ENCODE assay signal across 24 mouse cellular contexts in the genomic region with DNA sequence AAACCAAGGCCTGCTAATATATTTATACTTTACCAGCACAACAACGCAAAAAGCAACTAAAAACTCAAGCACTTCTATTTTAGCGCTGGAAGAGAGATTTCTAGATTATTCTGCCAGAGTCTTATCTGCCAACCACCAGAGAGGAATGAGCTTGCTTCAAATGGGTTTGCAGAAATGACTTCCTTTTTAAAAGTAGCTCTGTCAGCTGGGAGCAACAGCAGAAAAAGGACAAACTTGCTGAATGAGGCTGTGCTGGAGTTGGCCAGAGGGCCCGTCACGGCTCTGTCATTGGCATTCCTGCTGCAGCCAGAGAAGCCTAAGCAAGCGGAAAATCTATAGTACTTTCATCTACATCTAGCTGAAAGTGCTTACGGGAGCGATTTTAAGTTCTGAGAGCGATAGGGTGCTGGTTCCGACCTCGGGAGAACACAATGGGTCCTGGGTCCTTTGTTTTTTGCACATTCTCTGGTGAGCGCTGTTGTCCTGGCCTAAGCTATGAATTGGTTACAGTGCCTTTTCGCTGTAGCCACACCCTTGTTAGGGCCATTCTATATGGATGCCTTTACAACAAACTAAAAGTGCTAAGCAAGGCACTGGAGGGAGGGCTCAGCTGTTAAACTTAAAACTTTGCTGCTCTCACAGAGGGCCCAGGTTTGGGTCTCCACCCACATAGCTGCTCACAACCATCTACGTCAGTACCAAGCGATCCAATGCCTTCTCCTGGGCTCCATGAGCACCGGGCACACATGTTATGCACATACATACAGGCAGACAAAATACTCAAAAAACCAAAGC. TPM values are rescaled to one million over a fixed set of nuclear protein-coding genes. Genes with fewer than 3 reads are reported as not detected.
DNase-seq lines count a peak whose midpoint lies in the region; ATAC-seq and TF ChIP-seq lines count a peak whose summit lies in the region.
"Had no signal": no experiment of that assay in that cellular context is flagged by ENCODE, and none has a peak within 500 bp of the region (broad histone marks: within the 10 kb centered on the region; RNA-seq: fewer than 3 reads in every experiment).

No protein-coding gene starts in this region.

- 0 out of 2 replicates have a peak overlapping the region, but pooled peaks have one; percentile 32 for H3K27ac ChIP-seq in liver, embryonic 11.5 days (ENCODE audit: low read depth, low read length)
- H3K27ac ChIP-seq in liver, embryonic 12.5 days = peak overlapping the region; percentile 58
- no peak overlapping the region for H3K27ac ChIP-seq in kidney, adult 2 months (ENCODE audit: insufficient read depth, low read depth, low read length)
- H3K27ac ChIP-seq: heart, adult 2 months; kidney, postnatal 0 days; limb, embryonic 12.5 days; midbrain, embryonic 12.5 days had no signal

- peak overlapping the region; percentile 38; the same call in 1 of the 2 replicates for H3K4me2 ChIP-seq in liver, embryonic 11.5 days
- H3K4me2 ChIP-seq in liver, embryonic 12.5 days = peak overlapping the region; percentile 40
- H3K4me2 ChIP-seq: limb, embryonic 12.5 days; midbrain, embryonic 12.5 days had no signal

- peak; percentile 29 for DNase-seq in liver, embryonic 11.5 days (ENCODE audit: low spot score)
- DNase-seq in liver = no peak
- peak; percentile 29 for DNase-seq in G1E (ENCODE audit: low spot score)
- no peak for DNase-seq in kidney, adult 2 months
- no peak for DNase-seq in lung, adult 18-20 months
- DNase-seq: adrenal gland, postnatal 25 days; B cell, adult 2 months; cerebellum, adult 18-20 months; gastrocnemius, postnatal 14 days; kidney, adult 11 months; lung, postnatal 10 days; right cerebral cortex, postnatal 14 days; thymus, postnatal 4 days had no signal

- TF ChIP-seq POLR2A in kidney, adult 2 months (IDR thresholded peaks at IDR 0.05; ENCODE audit: low read depth, low read length) = no peak

- TF ChIP-seq CTCF in G1E (IDR thresholded peaks at IDR 0.05; ENCODE audit: low read depth, low read length) = no peak
- no peak for TF ChIP-seq CTCF in kidney, adult 2 months (conservative IDR thresholded peaks at IDR 0.05; ENCODE audit: insufficient read depth, insufficient read length, low read depth, low read length)

- no peak for ATAC-seq in liver, embryonic 11.5 days (replicated peaks; ENCODE audit: low FRiP score)
- ATAC-seq in G1E (ENCODE audit: extremely low read depth, insufficient number of reproducible peaks, low FRiP score, poor library complexity, severe bottlenecking) = 0 out of 2 replicates have a peak, but pooled peaks have one; percentile 31
- no peak for ATAC-seq in liver, embryonic 12.5 days
- peak; percentile 52 for ATAC-seq in megakaryocyte progenitor cell, adult 5-6 weeks (replicated peaks; ENCODE audit: poor library complexity)
- ATAC-seq: activated CD4-positive, CD25-positive, alpha-beta regulatory T cell, adult 4 months; forebrain, embryonic 14.5 days; Patski had no signal

- no peaks in the 10 kb centered on the region for H3K9me3 ChIP-seq in liver, embryonic 11.5 days (ENCODE audit: control insufficient read depth, low read length)
- peaks cover 4% of the 10 kb centered on the region; the same call in 1 of the 2 replicates for H3K9me3 ChIP-seq in G1E (replicated peaks)
- H3K9me3 ChIP-seq in liver, embryonic 12.5 days (replicated peaks) = no peaks in the 10 kb centered on the region
- H3K9me3 ChIP-seq: limb, embryonic 12.5 days; midbrain, embryonic 12.5 days had no signal

- H3K27me3 ChIP-seq in liver, embryonic 11.5 days (replicated peaks; ENCODE audit: control insufficient read depth, insufficient read depth, low read length) = no peaks in the 10 kb centered on the region
- peaks cover 5% of the 10 kb centered on the region for H3K27me3 ChIP-seq in G1E (ENCODE audit: insufficient read depth, low read length)
- no peaks in the 10 kb centered on the region for H3K27me3 ChIP-seq in liver, embryonic 12.5 days (replicated peaks)
- no peaks in the 10 kb centered on the region for H3K27me3 ChIP-seq in kidney, adult 2 months (replicated peaks; ENCODE audit: control insufficient read depth, insufficient read depth, low read length)
- H3K27me3 ChIP-seq: limb, embryonic 12.5 days; midbrain, embryonic 12.5 days; Patski had no signal

- 65% methylated on average over 15 of the region's 15 CpGs for WGBS in liver, embryonic 11.5 days
- 54% methylated on average over 15 of the region's 15 CpGs for WGBS in liver, embryonic 12.5 days (ENCODE audit: insufficient replicate concordance)
- 66% methylated on average over 15 of the region's 15 CpGs for WGBS in kidney, adult 2 months

- H3K9ac ChIP-seq in liver, embryonic 11.5 days (ENCODE audit: low read depth, low read length) = peak overlapping the region; percentile 37; the same call in 1 of the 2 replicates
- H3K9ac ChIP-seq in liver, embryonic 12.5 days = peak overlapping the region; percentile 17; the same call in 1 of the 2 replicates
- H3K9ac ChIP-seq: limb, embryonic 12.5 days; midbrain, embryonic 12.5 days had no signal

- no peaks in the 10 kb centered on the region for H3K36me3 ChIP-seq in liver, embryonic 11.5 days (ENCODE audit: control insufficient read depth, insufficient read depth, low read length)
- no peaks in the 10 kb centered on the region for H3K36me3 ChIP-seq in G1E (replicated peaks)
- no peaks in the 10 kb centered on the region for H3K36me3 ChIP-seq in liver, embryonic 12.5 days
- no peaks in the 10 kb centered on the region for H3K36me3 ChIP-seq in kidney, adult 2 months (ENCODE audit: control insufficient read depth, insufficient read depth, low read length)
- H3K36me3 ChIP-seq: limb, embryonic 12.5 days; midbrain, embryonic 12.5 days had no signal

- peaks cover 10% of the 10 kb centered on the region for H3K4me1 ChIP-seq in liver, embryonic 11.5 days (replicated peaks; ENCODE audit: control insufficient read depth, insufficient read depth, low read length)
- H3K4me1 ChIP-seq in G1E (ENCODE audit: insufficient read depth, low read depth, low read length) = peaks cover 25% of the 10 kb centered on the region
- peaks cover 23% of the 10 kb centered on the region for H3K4me1 ChIP-seq in liver, embryonic 12.5 days
- H3K4me1 ChIP-seq in kidney, adult 2 months (ENCODE audit: control insufficient read depth, insufficient read depth, low read length) = no peaks in the 10 kb centered on the region
- H3K4me1 ChIP-seq: limb, embryonic 12.5 days; midbrain, embryonic 12.5 days had no signal

- no peak overlapping the region for H3K4me3 ChIP-seq in liver, embryonic 11.5 days (ENCODE audit: low read depth, low read length)
- no peak overlapping the region for H3K4me3 ChIP-seq in G1E (ENCODE audit: low read depth, low read length)
- no peak overlapping the region for H3K4me3 ChIP-seq in liver, embryonic 12.5 days
- H3K4me3 ChIP-seq in kidney, adult 2 months (ENCODE audit: insufficient read depth, low read depth, low read length) = no peak overlapping the region
- H3K4me3 ChIP-seq: erythroblast, embryonic 14.5 days; heart, adult 2 months; limb, embryonic 12.5 days; midbrain, embryonic 12.5 days; myocyte had no signal

RNA-seq across cellular contexts. Expression of a gene that starts 21.4 kb away (rescaled TPM):
- polyA plus RNA-seq in liver, embryonic 11.5 days (2014; fragmentation: Nextera tagmentation; extraction: Ambion mirVana) = 7.1 and 7.9 TPM in 2 replicates
- total RNA-seq in G1E (2014; fragmentation: Nextera tagmentation) (10.1 and 17.4 TPM in 2 replicates), G1E (2017) (21.7 and 22.1 TPM in 2 replicates)
- polyA plus RNA-seq in G1E (2012) = 11.3 and 11.8 TPM in 2 replicates
- 10.8 and 12.7 TPM in 2 replicates for polyA plus RNA-seq in liver, embryonic 12.5 days (2016; fragmentation: Nextera tagmentation; extraction: Ambion mirVana)
- 3.0 and 3.2 TPM in 2 replicates for total RNA-seq in megakaryocyte progenitor cell, adult 5-6 weeks (2015)
- total RNA-seq in megakaryocyte progenitor cell, adult 5-6 weeks (2017) = 4.9 and 12.7 TPM in 2 replicates
- polyA plus RNA-seq in kidney, adult 2 months (2012; rRNA removed) = 10.1 and 15.0 TPM in 2 replicates

RNA-seq across cellular contexts. Expression of a gene that starts 24.6 kb away (rescaled TPM):
- 17.4 and 18.5 TPM in 2 replicates for polyA plus RNA-seq in liver, embryonic 11.5 days (2014; fragmentation: Nextera tagmentation; extraction: Ambion mirVana)
- total RNA-seq in G1E (2014; fragmentation: Nextera tagmentation) (19.8 and 28.7 TPM in 2 replicates), G1E (2017) (16.1 and 21.4 TPM in 2 replicates)
- polyA plus RNA-seq in G1E (2012) = 6.1 and 6.7 TPM in 2 replicates
- 17.6 and 18.6 TPM in 2 replicates for polyA plus RNA-seq in liver, embryonic 12.5 days (2016; fragmentation: Nextera tagmentation; extraction: Ambion mirVana)
- total RNA-seq in megakaryocyte progenitor cell, adult 5-6 weeks (2015) = 26.3 and 28.4 TPM in 2 replicates
- 10.9 and 12.6 TPM in 2 replicates for total RNA-seq in megakaryocyte progenitor cell, adult 5-6 weeks (2017)
- polyA plus RNA-seq in kidney, adult 2 months (2012; rRNA removed) = 6.7 and 7.9 TPM in 2 replicates

Comparison
In these comparisons a context has a peak if more than half of its experiments do, and no peak if none do; other contexts are left out.
1. DNase-seq: peak in liver, embryonic 11.5 days (single experiment) and G1E (single experiment); none in liver (single experiment), kidney, adult 2 months (single experiment) and lung, adult 18-20 months (0 of 2).
2. ATAC-seq: peak in G1E (single experiment) and megakaryocyte progenitor cell, adult 5-6 weeks (single experiment); none in liver, embryonic 11.5 days (single experiment) and liver, embryonic 12.5 days (single experiment).